Mouse (Mus musculus) kidney, postnatal 0 days (tissue): ENCODE measurements around the gene Olfr434. TPM values are rescaled to one million over a fixed set of nuclear protein-coding genes. Genes with fewer than 3 reads are reported as not detected.

Experiments used
- ATAC-seq: fragments of 200-750 bp; cut with Nextera tagmentation; replicated peaks from 2 replicates; pipeline ENCODE4 v1.8.0; 2017; ENCODE audit warnings: low read depth, moderate number of reproducible peaks, moderate TSS enrichment, moderate library complexity; ENCODE audit not compliant: low FRiP score
- DNase-seq: peaks from one replicate; pipeline ENCODE4 v3.0.0-alpha.2; 2016; ENCODE audit warnings: low spot score
- H3K27ac ChIP-seq: fragments of 300-500 bp; sonication (generic); 2 replicates; pipeline ENCODE4 v1.5.1; 2014; ENCODE audit warnings: mild to moderate bottlenecking
- H3K27me3 ChIP-seq: fragments of 300-500 bp; sonication (generic); 2 replicates; pipeline ENCODE4 v1.6.1; 2014; ENCODE audit warnings: low read length, mixed read lengths; ENCODE audit not compliant: insufficient read depth
- H3K36me3 ChIP-seq: fragments of 300-500 bp; sonication (generic); 2 replicates; pipeline ENCODE4 v1.6.1; 2014; ENCODE audit warnings: low read length, mixed read lengths; ENCODE audit not compliant: insufficient read depth
- H3K4me1 ChIP-seq: fragments of 300-500 bp; sonication (generic); replicated peaks from 2 replicates; pipeline ENCODE4 v1.6.1; 2014; ENCODE audit warnings: antibody characterized with exemption, low read length, mixed read lengths; ENCODE audit not compliant: insufficient read depth
- H3K4me2 ChIP-seq: fragments of 300-500 bp; sonication (generic); 2 replicates; pipeline ENCODE4 v1.6.1; 2014; ENCODE audit warnings: mild to moderate bottlenecking, low read length, moderate library complexity, mixed read lengths
- H3K4me3 ChIP-seq: fragments of 300-500 bp; sonication (generic); replicated peaks from 2 replicates; pipeline ENCODE4 v1.5.1; 2014; ENCODE audit warnings: low read depth, low read length
- H3K9ac ChIP-seq: fragments of 300-500 bp; sonication (generic); 2 replicates; pipeline ENCODE4 v1.6.1; 2014; ENCODE audit warnings: low read depth, low read length
- H3K9me3 ChIP-seq: fragments of 300-500 bp; sonication (generic); replicated peaks from 2 replicates; pipeline ENCODE4 v1.6.1; 2016; ENCODE audit warnings: low read length, inconsistent platforms, mixed read lengths
- CTCF ChIP-seq: IDR thresholded peaks from 2 replicates; pipeline ENCODE4 v1.5.1; 2016; ENCODE audit warnings: antibody characterized with exemption, low read depth, mild to moderate bottlenecking, moderate library complexity
- WGBS: fragments of 180-500 bp; shearing (Covaris S2); extraction: QIAGEN DNeasy Blood & Tissue Kit; methylation state at CpG from one replicate; pipeline ENCODE4 v1.1.7; 2014; 5-methylcytosine and 5-hydroxymethylcytosine counted together
- polyA plus RNA-seq: library from polyadenylated mRNA; unstranded; fragments of >200 nt; fragmentation: Nextera tagmentation; extraction: Ambion mirVana; gene quantifications from 2 replicates; pipeline ENCODE4 v1.2.1, GENCODE M21; 2015

Olfr434 gene
- polyA plus RNA-seq, 1 experiment from 2014 or later, result not detected

DNA sequence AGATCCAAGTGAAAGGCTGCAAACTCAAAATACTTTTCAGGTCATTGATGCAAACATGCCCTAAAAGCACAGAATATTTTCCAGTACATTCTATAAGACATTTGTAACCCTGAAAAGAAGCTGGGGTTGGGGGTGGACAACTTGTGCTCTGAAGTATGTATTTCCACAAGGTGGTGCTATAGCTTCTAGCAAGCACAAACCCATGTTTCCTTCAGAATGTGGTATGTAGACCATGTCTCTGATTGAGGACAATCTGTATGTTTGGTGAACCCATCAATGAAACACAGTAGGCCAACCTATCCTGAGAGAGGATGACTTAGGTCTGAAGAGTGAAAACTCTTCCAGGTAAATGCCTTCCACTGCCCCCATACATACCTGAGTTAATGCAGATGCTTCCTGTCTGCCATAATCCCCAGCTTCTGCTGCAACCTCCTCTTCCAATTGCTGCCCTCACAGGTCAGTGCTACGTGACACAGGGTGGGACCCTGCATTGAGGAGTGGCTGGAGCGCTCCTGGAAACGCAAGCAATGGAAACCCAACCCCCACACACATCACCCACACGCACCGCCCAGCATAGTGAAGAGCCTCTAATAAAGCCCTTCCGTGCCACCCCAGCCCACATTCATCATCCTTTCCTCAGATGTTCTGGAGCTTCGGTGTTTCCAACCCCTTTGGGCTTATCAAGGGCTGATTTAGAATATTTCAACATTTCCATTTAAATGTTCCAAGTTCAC is 41.5 kb downstream of the Olfr434 start:
- ATAC-seq (peak; percentile 49; the same call in 1 of the 2 replicates), DNase-seq (peak; percentile 83)
- no peak overlapping the region for H3K4me3 ChIP-seq
- H3K9me3 ChIP-seq, result no peaks in the 10 kb centered on the region
- H3K4me1 ChIP-seq, result no peaks in the 10 kb centered on the region
- H3K9ac ChIP-seq, result no peak overlapping the region
- no peak overlapping the region for H3K27ac ChIP-seq
- peak; percentile 92 for TF ChIP-seq CTCF
- no peaks in the 10 kb centered on the region for H3K36me3 ChIP-seq
- no peaks in the 10 kb centered on the region for H3K27me3 ChIP-seq
- 55% methylated on average over 7 of the region's 7 CpGs for WGBS
- no peak overlapping the region for H3K4me2 ChIP-seq

DNA sequence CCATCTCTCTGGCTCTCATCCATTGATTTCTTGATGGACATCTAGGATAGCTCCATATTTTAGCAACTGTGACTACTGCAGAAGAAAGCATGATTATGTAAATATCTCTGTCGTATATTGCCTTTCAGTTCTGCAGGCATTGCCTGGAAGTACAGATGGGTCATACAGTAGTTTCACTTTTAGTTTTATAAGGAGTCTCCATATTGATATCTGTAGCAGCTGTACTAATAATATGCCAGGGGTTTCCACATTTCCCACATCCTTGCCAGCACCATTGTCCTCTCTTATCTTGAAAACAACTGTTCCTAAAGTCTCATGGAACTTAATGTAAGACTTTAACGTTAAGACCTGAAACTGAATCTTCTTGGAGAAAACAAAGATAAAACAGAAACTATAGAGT is 47.9 kb downstream of the Olfr434 start:
- H3K4me1 ChIP-seq, result no peaks in the 10 kb centered on the region
- no peak overlapping the region for H3K9ac ChIP-seq
- no peak overlapping the region for H3K27ac ChIP-seq
- no peak for TF ChIP-seq CTCF
- H3K4me2 ChIP-seq, result no peak overlapping the region
- 68% methylated on average over 2 of the region's 2 CpGs for WGBS
- H3K36me3 ChIP-seq, result no peaks in the 10 kb centered on the region
- no peaks in the 10 kb centered on the region for H3K9me3 ChIP-seq
- DNase-seq, result no peak
- no peak overlapping the region for H3K4me3 ChIP-seq
- no peaks in the 10 kb centered on the region for H3K27me3 ChIP-seq
- ATAC-seq, result no peak

DNA sequence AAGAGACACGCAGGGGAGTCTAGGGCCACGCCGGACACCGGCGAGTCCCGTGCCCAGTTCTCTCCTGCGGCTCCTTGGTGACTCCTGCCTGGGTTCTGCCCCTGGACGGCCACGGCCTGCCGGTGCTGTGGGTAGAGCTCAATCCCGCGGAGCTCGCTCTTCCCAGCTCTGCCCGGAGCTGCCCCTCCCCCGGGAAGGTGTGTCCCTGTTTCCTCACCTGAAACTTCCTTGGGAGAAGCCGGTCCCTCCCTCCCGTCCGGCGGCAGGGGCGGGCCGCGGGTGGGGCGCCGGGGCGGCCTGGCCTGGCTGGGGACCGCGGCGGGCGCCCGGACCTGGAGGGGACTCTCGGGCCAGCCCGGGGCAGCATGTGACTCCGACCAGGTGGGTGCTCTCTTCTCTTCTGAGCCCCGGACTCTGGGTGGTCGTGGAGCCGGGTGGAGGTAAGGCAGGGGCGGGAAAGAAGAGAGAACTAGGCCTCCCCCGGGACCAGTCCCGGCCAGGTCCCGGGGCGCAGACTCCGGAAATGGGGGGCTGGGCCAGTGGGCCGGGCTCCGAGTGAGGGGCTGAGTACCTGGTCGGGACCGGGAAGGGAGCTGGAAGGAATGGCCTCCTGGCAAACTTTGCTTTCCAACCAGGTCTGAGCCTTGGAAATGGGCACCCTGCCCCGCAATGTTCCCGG is 52.7 kb downstream of the Olfr434 start, which contains the start of gene Arhgef5:
Arhgef5 (plus strand) TSS at position 220 of the 679 bp plus-strand sequence.
- DNase-seq, result peak; percentile 65
- no peaks in the 10 kb centered on the region for H3K9me3 ChIP-seq
- TF ChIP-seq CTCF, result no peak
- H3K4me1 ChIP-seq, result peaks cover 4% of the 10 kb centered on the region; the same call in 1 of the 2 replicates
- H3K9ac ChIP-seq, result peak within 1 kb of the TSS; percentile 75
- H3K4me2 ChIP-seq, result peak within 1 kb of the TSS; percentile 77
- no peaks in the 10 kb centered on the region for H3K36me3 ChIP-seq
- under 1% methylated on average over 44 of the region's 48 CpGs for WGBS
- peak within 1 kb of the TSS; percentile 68 for H3K27ac ChIP-seq
- H3K4me3 ChIP-seq, result peak within 1 kb of the TSS; percentile 59
- peak; percentile 89 for ATAC-seq
- H3K27me3 ChIP-seq, result no peaks in the 10 kb centered on the region

DNA sequence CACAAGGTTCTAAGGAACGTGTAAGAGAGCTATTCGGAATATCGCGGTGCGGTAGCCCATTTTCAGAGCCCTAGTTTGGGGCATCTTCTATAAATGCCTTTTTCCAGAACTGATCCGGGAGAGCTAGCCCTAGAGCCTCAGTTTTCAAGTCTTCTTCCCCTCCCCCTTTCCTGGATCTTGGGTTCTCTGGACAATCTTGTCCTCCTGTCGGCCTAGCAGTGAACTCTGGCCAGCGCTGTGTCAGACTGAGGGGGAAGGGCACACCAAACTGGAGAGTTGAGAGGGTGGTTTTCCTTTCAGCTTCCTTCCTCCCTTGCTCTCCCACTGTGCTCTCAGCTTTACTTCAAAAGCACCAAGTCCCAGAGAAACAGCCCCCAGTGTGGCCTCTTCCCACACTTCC is 53.5 kb downstream of the Olfr434 start:
- Histone ChIP-seq H3K27me3 (no peaks in the 10 kb centered on the region), H3K4me1 (peaks cover 4% of the 10 kb centered on the region; the same call in 1 of the 2 replicates), H3K9ac (peak overlapping the region; percentile 75), H3K9me3 (no peaks in the 10 kb centered on the region), H3K27ac (peak overlapping the region; percentile 68), H3K36me3 (no peaks in the 10 kb centered on the region), H3K4me2 (peak overlapping the region; percentile 77), H3K4me3 (peak overlapping the region; percentile 59)
- peak; percentile 86 for DNase-seq
- under 1% methylated on average over 8 of the region's 8 CpGs for WGBS
- ATAC-seq, result peak; percentile 83
- peak; percentile 29; the same call in 1 of the 2 replicates for TF ChIP-seq CTCF

Other genes starting within 250 kb of the Olfr434 start
- gene Olfr441, start 106.7 kb upstream of the Olfr434 start, polyA plus RNA-seq, result not detected in 2 replicates
- gene Olfr237-ps1, start 66.5 kb upstream of the Olfr434 start, polyA plus RNA-seq, result not detected in 2 replicates
- not detected in 2 replicates for gene Olfr437, start 49.7 kb upstream of the Olfr434 start, polyA plus RNA-seq
- gene Olfr13, start 40.9 kb upstream of the Olfr434 start, polyA plus RNA-seq, result not detected in 2 replicates
- not detected in 2 replicates for gene Olfr435, start 15.9 kb upstream of the Olfr434 start, polyA plus RNA-seq
- gene Olfr47, start 18.5 kb downstream of the Olfr434 start, polyA plus RNA-seq, result not detected in 2 replicates
- 16.2 and 16.4 TPM in 2 replicates for gene Arhgef5, start 52.6 kb downstream of the Olfr434 start, polyA plus RNA-seq
- gene Nobox, start 96.5 kb downstream of the Olfr434 start, polyA plus RNA-seq, result not detected in 2 replicates